Mouse (Mus musculus) liver, embryonic 14.5 days (tissue): ENCODE results near the gene Sema3c. TPM values are rescaled to one million over a fixed set of nuclear protein-coding genes. Genes with fewer than 3 reads are reported as not detected.
"Not testable (repeated sequence)": the region's sequence is repeated elsewhere in the genome, so short reads cannot be mapped to it uniquely, and the experiment has no call there.

Source experiments
- ATAC-seq: fragments of 200-750 bp; cut with Nextera tagmentation; 2 replicates; pipeline ENCODE4 v1.8.0; 2017; ENCODE audit warnings: moderate number of reproducible peaks, mild to moderate bottlenecking, moderate library complexity; ENCODE audit not compliant: insufficient read depth
- DNase-seq, 3 experiments: peaks; one replicate each; pipeline ENCODE4 v3.0.0-alpha.2; 2012 to 2013; ENCODE audit warnings: low read depth in 3 of 3, low spot score in 3 of 3
- H3K27ac ChIP-seq: fragments of 300-500 bp; sonication (generic); 2 replicates; pipeline ENCODE4 v1.5.1; 2014; ENCODE audit warnings: moderate library complexity, mild to moderate bottlenecking, control low read depth, inconsistent platforms
- H3K27me3 ChIP-seq: fragments of 300-500 bp; sonication (generic); 2 replicates; pipeline ENCODE4 v1.6.1; 2014; ENCODE audit warnings: mild to moderate bottlenecking, low read length, moderate library complexity; ENCODE audit not compliant: control insufficient read depth, insufficient read depth
- H3K36me3 ChIP-seq: fragments of 300-500 bp; sonication (generic); replicated peaks from 2 replicates; pipeline ENCODE4 v1.6.1; 2014; ENCODE audit warnings: low read depth; ENCODE audit not compliant: control insufficient read depth, insufficient read depth
- H3K4me1 ChIP-seq, 2 experiments: fragments of 200-500 bp in 1 of 2; fragments of 300-500 bp in 1 of 2; sonication (generic) in 1 of 2; replicated peaks; 2 replicates each; pipeline ENCODE4 v1.6.1; 2012 to 2014; ENCODE audit warnings: antibody characterized with exemption in 1 of 2, inconsistent platforms in 1 of 2, low read length in 1 of 2; ENCODE audit not compliant: control insufficient read depth in 2 of 2, insufficient read depth in 2 of 2
- H3K4me2 ChIP-seq: fragments of 300-500 bp; sonication (generic); 2 replicates; pipeline ENCODE4 v1.6.1; 2014; ENCODE audit warnings: low read depth, mild to moderate bottlenecking, control low read depth, moderate library complexity
- H3K4me3 ChIP-seq, 2 experiments: fragments of 200-500 bp in 1 of 2; fragments of 300-500 bp in 1 of 2; sonication (generic) in 1 of 2; 2 replicates each; pipeline ENCODE4 v1.5.1; 2012 to 2014; ENCODE audit warnings: low read depth in 2 of 2, low read length in 2 of 2, mild to moderate bottlenecking in 2 of 2, control low read depth in 1 of 2, inconsistent platforms in 1 of 2, moderate library complexity in 1 of 2; ENCODE audit not compliant: insufficient read depth in 1 of 2
- H3K9ac ChIP-seq: fragments of 300-500 bp; sonication (generic); replicated peaks from 2 replicates; pipeline ENCODE4 v1.6.1; 2014; ENCODE audit warnings: mild to moderate bottlenecking, control low read depth, moderate library complexity
- H3K9me3 ChIP-seq: fragments of 300-500 bp; sonication (generic); 2 replicates; pipeline ENCODE4 v1.6.1; 2016; ENCODE audit warnings: low read length, mixed read lengths; ENCODE audit not compliant: control insufficient read depth
- CTCF ChIP-seq: IDR thresholded peaks from 2 replicates; pipeline ENCODE4 v1.5.1; 2016; ENCODE audit warnings: antibody characterized with exemption, low read depth, control low read depth
- EP300 ChIP-seq: IDR thresholded peaks from 2 replicates; pipeline ENCODE4 v1.6.1; 2016; ENCODE audit warnings: antibody characterized with exemption, low read depth
- WGBS: fragments of 180-500 bp; shearing (Covaris S2); extraction: QIAGEN DNeasy Blood & Tissue Kit; methylation state at CpG from one replicate; pipeline ENCODE4 v1.1.7; 2014; ENCODE audit not compliant: insufficient replicate concordance; 5-methylcytosine and 5-hydroxymethylcytosine counted together
- polyA plus RNA-seq, 2 experiments: library from polyadenylated mRNA; depleted of rRNA in 1 of 2; stranded (reverse) in 1 of 2; unstranded in 1 of 2; fragments of >200 nt; fragmentation: Nextera tagmentation in 1 of 2; extraction: Ambion mirVana in 1 of 2; gene quantifications; 2 replicates each; pipeline versions ENCODE4 v1.2.1 to v1.2.3; 2012 to 2014

Gene Sema3c
- polyA plus RNA-seq (2012; rRNA removed) (0.15 and 0.16 TPM in 2 replicates), polyA plus RNA-seq (2014; fragmentation: Nextera tagmentation; extraction: Ambion mirVana) (0.10 and 0.30 TPM in 2 replicates)

DNA sequence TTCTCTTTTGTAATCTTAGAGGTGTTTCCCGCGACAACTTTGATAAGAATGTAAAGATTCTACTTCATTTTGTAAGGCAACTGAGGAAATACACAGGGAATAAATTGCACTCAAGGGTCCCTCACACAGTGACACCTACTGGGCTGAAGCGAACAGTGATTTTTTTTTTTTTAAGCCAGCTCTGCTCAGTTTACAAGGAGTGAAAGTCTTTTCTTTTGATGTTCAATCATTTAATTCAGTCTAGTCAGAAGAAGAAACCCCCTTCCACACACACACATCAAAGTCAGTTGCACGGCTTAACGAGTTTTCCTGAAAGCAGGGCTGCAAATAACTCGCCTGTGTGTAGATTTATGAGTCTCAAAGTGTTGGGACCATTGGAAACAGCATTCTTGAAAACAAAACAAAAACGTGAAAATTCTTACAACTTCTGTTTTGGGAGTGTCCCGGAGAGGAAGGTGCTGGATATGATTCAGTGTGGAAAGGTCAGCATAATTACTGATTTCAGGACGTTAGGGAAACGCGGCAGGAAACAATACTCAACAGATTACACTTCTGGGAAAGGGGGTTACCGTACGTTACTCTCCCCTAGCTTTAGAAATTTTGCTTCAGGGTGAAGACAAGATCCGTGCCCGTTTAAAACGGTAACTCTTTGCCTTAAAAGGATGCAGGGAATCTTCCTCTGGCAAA is at the start of gene Sema3c:
TSS of gene Sema3c (plus strand) at position 588 of the 687 bp plus-strand sequence.
- no peaks in the 10 kb centered on the region for H3K36me3 ChIP-seq
- no peak within 1 kb of the TSS for H3K9ac ChIP-seq
- TF ChIP-seq CTCF: peak; percentile 14; the same call in 1 of the 2 replicates
- TF ChIP-seq EP300: no peak
- DNase-seq (no peak), ATAC-seq (no peak)
- no peaks in the 10 kb centered on the region for H3K9me3 ChIP-seq
- 2% methylated on average over 16 of the region's 16 CpGs for WGBS
- H3K27ac ChIP-seq: no peak within 1 kb of the TSS
- peak within 1 kb of the TSS; percentile 36 to 37 for H3K4me3 ChIP-seq
- H3K4me1 ChIP-seq: no peaks in the 10 kb centered on the region
- peaks cover 30% of the 10 kb centered on the region for H3K27me3 ChIP-seq
- H3K4me2 ChIP-seq: peak within 1 kb of the TSS; percentile 55

DNA sequence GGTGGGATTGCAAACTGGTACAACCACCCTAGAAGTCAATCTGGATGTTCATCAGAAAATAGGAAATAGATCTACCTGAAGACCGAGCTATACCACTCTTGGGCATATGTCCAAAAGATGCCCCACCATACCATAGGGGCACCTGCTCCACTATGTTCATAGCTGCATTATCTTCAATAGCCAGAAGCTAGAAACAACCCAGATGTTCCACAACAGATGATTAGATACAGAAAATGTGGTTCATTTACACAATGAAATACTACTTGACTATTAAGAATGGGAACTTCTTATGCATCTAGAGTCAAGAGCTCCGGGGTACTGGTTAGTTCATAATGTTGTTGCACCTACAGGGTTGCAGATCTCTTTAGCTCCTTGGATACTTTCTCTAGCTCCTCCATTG is 42.9 kb upstream of the Sema3c start:
- WGBS: 57% methylated on average over 2 of the region's 2 CpGs
- H3K27me3 ChIP-seq, DNase-seq, H3K4me1 ChIP-seq, H3K9ac ChIP-seq, H3K9me3 ChIP-seq, H3K27ac ChIP-seq, ATAC-seq, H3K4me3 ChIP-seq, H3K36me3 ChIP-seq, H3K4me2 ChIP-seq: not testable (repeated sequence)

DNA sequence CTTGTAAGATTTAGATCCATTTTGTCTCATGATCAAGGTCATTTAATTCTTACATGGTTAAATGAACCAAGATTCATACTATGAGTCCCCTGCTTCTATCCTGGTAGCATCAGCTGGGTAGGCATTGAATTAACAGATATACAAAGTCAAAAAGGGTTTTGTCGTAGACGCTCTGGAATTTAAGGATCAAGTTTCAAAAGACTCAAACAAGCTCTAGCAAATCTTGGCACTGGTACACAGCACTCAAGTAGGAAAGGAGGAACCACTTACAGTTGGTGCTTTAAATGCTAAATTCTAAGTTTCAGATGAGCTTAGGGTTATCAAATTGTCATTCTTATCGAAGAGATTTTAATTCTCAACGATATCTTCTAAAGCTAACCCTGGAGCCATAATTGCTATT is 30.9 kb upstream of the Sema3c start:
- whole genome bisulfite sequencing: 69% methylated on average over 4 of the region's 4 CpGs
- Histone ChIP-seq H3K27ac (no peak overlapping the region), H3K36me3 (no peaks in the 10 kb centered on the region), H3K9me3 (no peaks in the 10 kb centered on the region), H3K4me2 (no peak overlapping the region), H3K27me3 (no peaks in the 10 kb centered on the region), H3K4me1 (no peaks in the 10 kb centered on the region), H3K4me3 (no peak overlapping the region), H3K9ac (no peak overlapping the region)
- DNase-seq (no peak), ATAC-seq (no peak)
- TF ChIP-seq CTCF: no peak
- TF ChIP-seq EP300: no peak

DNA sequence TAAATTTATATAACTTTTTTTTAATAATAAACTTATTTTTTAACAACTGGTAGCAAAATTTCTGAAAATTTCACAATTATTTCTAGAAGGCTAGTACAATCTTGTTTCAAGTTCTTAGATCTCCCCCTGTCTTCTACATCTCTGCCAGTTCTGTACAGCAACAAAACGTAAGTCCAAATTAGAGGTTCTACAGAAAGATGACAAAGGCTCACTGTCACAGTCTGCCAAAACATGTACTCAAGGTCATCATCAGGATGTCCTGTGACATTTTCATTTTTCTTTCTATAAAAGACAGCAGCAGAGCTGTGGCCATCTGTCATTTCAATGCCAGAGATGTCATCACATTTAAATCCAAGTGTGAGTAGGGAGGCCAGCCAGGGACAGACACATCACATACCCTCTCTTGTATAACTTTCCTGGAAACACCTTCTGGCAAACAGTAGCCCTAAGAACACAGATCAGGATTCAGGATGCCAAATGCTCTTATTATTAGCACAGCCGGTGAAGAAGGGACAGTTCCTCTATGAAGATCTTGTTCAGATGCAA is 29.1 kb upstream of the Sema3c start:
- no peak overlapping the region for H3K4me2 ChIP-seq
- H3K36me3 ChIP-seq: no peaks in the 10 kb centered on the region
- H3K4me1 ChIP-seq: no peaks in the 10 kb centered on the region
- ATAC-seq: no peak
- H3K4me3 ChIP-seq: no peak overlapping the region
- no peak overlapping the region for H3K9ac ChIP-seq
- H3K27ac ChIP-seq: no peak overlapping the region
- WGBS: 62% methylated on average over 2 of the region's 2 CpGs
- DNase-seq: no peak
- H3K9me3 ChIP-seq: no peaks in the 10 kb centered on the region
- TF ChIP-seq EP300 (no peak), CTCF (no peak)
- no peaks in the 10 kb centered on the region for H3K27me3 ChIP-seq

DNA sequence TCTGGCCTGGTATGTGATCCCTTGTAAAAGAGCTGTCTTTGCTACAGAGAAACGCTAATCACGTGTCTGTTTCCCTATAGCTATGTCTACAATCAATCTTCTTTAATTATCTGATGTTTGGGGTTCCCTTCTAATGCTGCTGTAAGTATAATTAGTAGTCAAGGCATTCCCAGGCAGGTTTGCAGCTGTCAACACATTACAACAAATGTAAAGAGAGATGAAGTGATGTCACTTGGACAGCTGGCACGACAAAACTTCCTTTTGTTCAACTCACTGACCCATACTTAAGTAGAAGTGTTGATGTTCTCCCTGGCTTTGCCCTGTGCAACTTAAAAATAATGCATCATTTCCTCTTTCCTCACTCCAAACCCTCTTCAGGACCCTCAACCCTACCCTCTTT is 22.4 kb upstream of the Sema3c start:
- WGBS: 44% methylated on average over 3 of the region's 3 CpGs
- ATAC-seq (no peak), DNase-seq (no peak)
- no peak for TF ChIP-seq CTCF
- TF ChIP-seq EP300: no peak
- H3K36me3 ChIP-seq: no peaks in the 10 kb centered on the region
- no peak overlapping the region for H3K27ac ChIP-seq
- H3K9me3 ChIP-seq: no peaks in the 10 kb centered on the region
- no peaks in the 10 kb centered on the region for H3K4me1 ChIP-seq
- no peak overlapping the region for H3K4me3 ChIP-seq
- H3K27me3 ChIP-seq: no peaks in the 10 kb centered on the region
- H3K9ac ChIP-seq: no peak overlapping the region
- H3K4me2 ChIP-seq: no peak overlapping the region
